Comparison of ENCODE assay signal across 8 mouse cellular contexts in genomic region chr7:131370648-131371469, GRCm38 (mm10). TPM values are rescaled to one million over a fixed set of nuclear protein-coding genes. Genes with fewer than 3 reads are reported as not detected.
A peak's percentile ranks its signal among the peaks of the same experiment; 100 is the strongest.
DNase-seq lines count a peak whose midpoint lies in the region; ATAC-seq lines count a peak whose summit lies in the region.

TSS of gene Pstk (plus strand) at chr7:131371141.

- H3K9me3 ChIP-seq in hindbrain, embryonic 14.5 days (ENCODE audit: control insufficient read depth, low read length): no peaks in the 10 kb centered on the region

- WGBS in hindbrain, embryonic 14.5 days: 5% methylated on average over 47 of the region's 47 CpGs

- peaks cover 11% of the 10 kb centered on the region for H3K4me1 ChIP-seq in hindbrain, embryonic 14.5 days (replicated peaks; ENCODE audit: control insufficient read depth, insufficient read depth, low read length)

- peak; percentile 93 for DNase-seq in R1 (ENCODE audit: low read depth, low spot score)
- DNase-seq in cerebellum, postnatal 25 days: peak; percentile 95
- peak; percentile 84 for DNase-seq in frontal cortex, postnatal 25 days (ENCODE audit: low spot score in 2 of 2)
- DNase-seq in hindbrain, embryonic 14.5 days (ENCODE audit: low spot score): peak; percentile 90
- peak; percentile 88 to 90 for DNase-seq in layer of hippocampus, postnatal 36 days
- DNase-seq in lung, postnatal 36 days: peak; percentile 91
- peak; percentile 94 for DNase-seq in retina, postnatal 1 day
- DNase-seq in urinary bladder, adult 18-20 months (ENCODE audit: low spot score in 2 of 2): peak; percentile 80 to 90

- H3K27ac ChIP-seq in hindbrain, embryonic 14.5 days: peak within 1 kb of the TSS; percentile 84

- H3K9ac ChIP-seq in hindbrain, embryonic 14.5 days: peak within 1 kb of the TSS; percentile 78

- H3K4me3 ChIP-seq in hindbrain, embryonic 14.5 days (replicated peaks; ENCODE audit: low read length): peak within 1 kb of the TSS; percentile 55

- H3K36me3 ChIP-seq in hindbrain, embryonic 14.5 days (replicated peaks; ENCODE audit: control insufficient read depth, insufficient read depth): 0 out of 2 replicates have a peak, but pooled peaks cover 5% of the 10 kb centered on the region

- H3K27me3 ChIP-seq in hindbrain, embryonic 14.5 days (ENCODE audit: control insufficient read depth, insufficient read depth, low read length): no peaks in the 10 kb centered on the region

- ATAC-seq in hindbrain, embryonic 14.5 days (ENCODE audit: low FRiP score): peak; percentile 91

- peak within 1 kb of the TSS; percentile 76 for H3K4me2 ChIP-seq in hindbrain, embryonic 14.5 days (replicated peaks)

RNA-seq across cellular contexts. Expression of gene Pstk, which starts in this region (rescaled TPM):
- polyA plus RNA-seq in hindbrain, embryonic 14.5 days (2014; fragmentation: Nextera tagmentation; extraction: Ambion mirVana): 42.5 and 50.1 TPM in 2 replicates
- total RNA-seq in layer of hippocampus, postnatal 36 days (2021): 10 to 100 TPM; 50.0 to 56.9 TPM

Comparison
In these comparisons a context has a peak if more than half of its experiments do, and no peak if none do; other contexts are left out.
1. Peak in every context shown above with its lines: DNase-seq, ATAC-seq, H3K4me3 ChIP-seq and H3K27ac ChIP-seq.